Mouse (Mus musculus) lung, postnatal 0 days (tissue): Measurements from ENCODE around the gene Nat8f1.

ENCODE experiments used
- CTCF ChIP-seq: IDR thresholded peaks from 2 replicates; pipeline ENCODE4 v1.5.1; 2016; ENCODE audit warnings: antibody characterized with exemption, mild to moderate bottlenecking
- EP300 ChIP-seq: IDR thresholded peaks from 2 replicates; pipeline ENCODE4 v1.6.1; 2016; ENCODE audit warnings: antibody characterized with exemption, mild to moderate bottlenecking, control low read depth

- no peak for TF ChIP-seq CTCF
- TF ChIP-seq EP300, result no peak
Observed at GRCm38 (mm10) chr6:85863840-85864239, 51.6 kb downstream of the Nat8f1 start.
